Mouse (Mus musculus): ENCODE measurements around the gene Stx12.

GRCm38 (mm10) chr4:132884844-132885374, 600 bp upstream of the Stx12 start:
- no peak for TF ChIP-seq CTCF (IDR thresholded peaks at IDR 0.05; ENCODE audit: low read depth)
- no peak for TF ChIP-seq EP300 (IDR thresholded peaks at IDR 0.05; ENCODE audit: low read depth)
